Mouse (Mus musculus): ENCODE results near the gene Rgsl1. TPM values are rescaled to one million over a fixed set of nuclear protein-coding genes. Genes with fewer than 3 reads are reported as not detected.

Gene Rgsl1
- polyA plus RNA-seq (2015; fragmentation: Nextera tagmentation; extraction: Ambion mirVana) = 0.08 and 0.33 TPM in 2 replicates

GRCm38 (mm10) chr1:153844042-153844441 lies at the start of gene Rgsl1:
Gene Rgsl1, minus strand, starts transcription at chr1:153844142.

GRCm38 (mm10) chr1:153891442-153891841 lies 47.5 kb upstream of the Rgsl1 start, which contains the start of gene Teddm1a:
Gene Teddm1a, plus strand, starts transcription at chr1:153891742.

GRCm38 (mm10) chr1:153874045-153874444 lies 30.1 kb upstream of the Rgsl1 start, which contains the start of gene Teddm1b:
Gene Teddm1b, plus strand, starts transcription at chr1:153874345.

GRCm38 (mm10) chr1:153749211-153749801 lies 94.6 kb downstream of the Rgsl1 start, which contains the start of gene Rnasel:
Gene Rnasel, plus strand, starts transcription at chr1:153749426.

GRCm38 (mm10) chr1:153740145-153740544 lies 103.8 kb downstream of the Rgsl1 start, which contains the start of gene Rgs16:
Gene Rgs16, plus strand, starts transcription at chr1:153740349.

Other genes starting within 250 kb of the Rgsl1 start
- gene Rgs8, start 191.1 kb downstream of the Rgsl1 start, polyA plus RNA-seq (2015; fragmentation: Nextera tagmentation; extraction: Ambion mirVana) = 0.18 and 0.32 TPM in 2 replicates
- gene Rgs16, start 103.8 kb downstream of the Rgsl1 start, polyA plus RNA-seq (2015; fragmentation: Nextera tagmentation; extraction: Ambion mirVana) = 3.6 and 4.5 TPM in 2 replicates
- gene Rnasel, start 94.7 kb downstream of the Rgsl1 start, polyA plus RNA-seq (2015; fragmentation: Nextera tagmentation; extraction: Ambion mirVana) = 29.2 and 32.6 TPM in 2 replicates
- 0.15 and 0.28 TPM in 2 replicates for gene Teddm1b, start 30.2 kb upstream of the Rgsl1 start, polyA plus RNA-seq (2015; fragmentation: Nextera tagmentation; extraction: Ambion mirVana)
- not detected in 2 replicates for gene Teddm1a, start 47.6 kb upstream of the Rgsl1 start, polyA plus RNA-seq (2015; fragmentation: Nextera tagmentation; extraction: Ambion mirVana)
- gene Glul, start 55.8 kb upstream of the Rgsl1 start, polyA plus RNA-seq (2015; fragmentation: Nextera tagmentation; extraction: Ambion mirVana) = 142 and 157 TPM in 2 replicates
- 0.61 and 0.73 TPM in 2 replicates for gene Teddm2, start 56.1 kb upstream of the Rgsl1 start, polyA plus RNA-seq (2015; fragmentation: Nextera tagmentation; extraction: Ambion mirVana)

Data from adrenal gland, postnatal 0 days (tissue).